Mouse (Mus musculus): ENCODE measurements around the gene Npas2. TPM values are rescaled to one million over a fixed set of nuclear protein-coding genes. Genes with fewer than 3 reads are reported as not detected.

Gene Npas2
- polyA plus RNA-seq, 1 experiment from 2014 or later = 0.06 TPM

GRCm38 (mm10) chr1:39408668-39409067 is 215.1 kb downstream of the Npas2 start:
- Histone ChIP-seq H3K27me3 (replicated peaks) (no peaks in the 10 kb centered on the region), H3K9ac (no peak overlapping the region), H3K4me1 (peaks cover 16% of the 10 kb centered on the region), H3K9me3 (replicated peaks) (no peaks in the 10 kb centered on the region), H3K27ac (no peak overlapping the region), H3K4me2 (no peak overlapping the region), H3K36me3 (no peaks in the 10 kb centered on the region), H3K4me3 (no peak overlapping the region)
- 43% methylated on average over 7 of the region's 7 CpGs for WGBS (ENCODE audit: insufficient replicate concordance)
- ATAC-seq = no peak

GRCm38 (mm10) chr1:39410085-39410821 is 216.7 kb downstream of the Npas2 start:
- Histone ChIP-seq H3K4me3 (no peak overlapping the region), H3K9ac (no peak overlapping the region), H3K9me3 (replicated peaks) (no peaks in the 10 kb centered on the region), H3K4me2 (no peak overlapping the region), H3K27ac (no peak overlapping the region), H3K4me1 (peaks cover 13% of the 10 kb centered on the region), H3K27me3 (replicated peaks) (no peaks in the 10 kb centered on the region), H3K36me3 (peaks cover 6% of the 10 kb centered on the region)
- 86% methylated on average over 19 of the region's 19 CpGs for WGBS (ENCODE audit: insufficient replicate concordance)
- no peak for ATAC-seq

Small RNAs within 50 kb of the gene (microRNA-seq; reads per million reads assigned to microRNA genes)
- gene Mir6349 = not detected

Other genes with a start within 250 kb of the Npas2 start
- gene Pdcl3, start 208.1 kb upstream of the Npas2 start, polyA plus RNA-seq (2016; fragmentation: Nextera tagmentation; extraction: Ambion mirVana) = 61.0 TPM in 2 replicates
- gene Rpl31, start 174.1 kb downstream of the Npas2 start, polyA plus RNA-seq (2016; fragmentation: Nextera tagmentation; extraction: Ambion mirVana) = 511 and 538 TPM in 2 replicates

All from liver, embryonic 12.5 days (tissue).